Mouse (Mus musculus): Measurements from ENCODE around the gene Prrc2b. TPM values are rescaled to one million over a fixed set of nuclear protein-coding genes. Genes with fewer than 3 reads are reported as not detected.

Prrc2b gene
- polyA plus RNA-seq, 1 experiment from 2014 or later, result 76.2 TPM

GRCm38 (mm10) chr2:32275823-32276222 is 124.9 kb downstream of the Prrc2b start:
- H3K4me2 ChIP-seq (replicated peaks), result no peak overlapping the region
- no peak overlapping the region for H3K27ac ChIP-seq (replicated peaks)
- WGBS, result 88% methylated on average over 3 of the region's 3 CpGs
- H3K9me3 ChIP-seq, result no peaks in the 10 kb centered on the region
- H3K9ac ChIP-seq (replicated peaks), result no peak overlapping the region
- peaks cover 35% of the 10 kb centered on the region for H3K36me3 ChIP-seq
- H3K27me3 ChIP-seq, result no peaks in the 10 kb centered on the region
- H3K4me1 ChIP-seq, result no peaks in the 10 kb centered on the region
- ATAC-seq (replicated peaks), result no peak
- no peak overlapping the region for H3K4me3 ChIP-seq

GRCm38 (mm10) chr2:32282289-32282688 is 131.4 kb downstream of the Prrc2b start:
- no peak for ATAC-seq (replicated peaks)
- H3K36me3 ChIP-seq, result peaks cover 73% of the 10 kb centered on the region
- H3K27ac ChIP-seq (replicated peaks), result no peak overlapping the region
- no peaks in the 10 kb centered on the region for H3K9me3 ChIP-seq
- no peak overlapping the region for H3K9ac ChIP-seq (replicated peaks)
- 93% methylated on average over 2 of the region's 2 CpGs for WGBS
- H3K4me3 ChIP-seq, result no peak overlapping the region
- no peak overlapping the region for H3K4me2 ChIP-seq (replicated peaks)
- H3K4me1 ChIP-seq, result peaks cover 17% of the 10 kb centered on the region
- H3K27me3 ChIP-seq, result no peaks in the 10 kb centered on the region

GRCm38 (mm10) chr2:32282727-32283126 is 131.8 kb downstream of the Prrc2b start:
- peaks cover 18% of the 10 kb centered on the region for H3K4me1 ChIP-seq
- peaks cover 69% of the 10 kb centered on the region for H3K36me3 ChIP-seq
- no peak overlapping the region for H3K4me3 ChIP-seq
- no peaks in the 10 kb centered on the region for H3K27me3 ChIP-seq
- ATAC-seq (replicated peaks), result no peak
- no peak overlapping the region for H3K9ac ChIP-seq (replicated peaks)
- H3K9me3 ChIP-seq, result no peaks in the 10 kb centered on the region
- H3K4me2 ChIP-seq (replicated peaks), result no peak overlapping the region
- whole genome bisulfite sequencing, result 91% methylated on average over 1 of the region's 1 CpGs
- no peak overlapping the region for H3K27ac ChIP-seq (replicated peaks)

DNA sequence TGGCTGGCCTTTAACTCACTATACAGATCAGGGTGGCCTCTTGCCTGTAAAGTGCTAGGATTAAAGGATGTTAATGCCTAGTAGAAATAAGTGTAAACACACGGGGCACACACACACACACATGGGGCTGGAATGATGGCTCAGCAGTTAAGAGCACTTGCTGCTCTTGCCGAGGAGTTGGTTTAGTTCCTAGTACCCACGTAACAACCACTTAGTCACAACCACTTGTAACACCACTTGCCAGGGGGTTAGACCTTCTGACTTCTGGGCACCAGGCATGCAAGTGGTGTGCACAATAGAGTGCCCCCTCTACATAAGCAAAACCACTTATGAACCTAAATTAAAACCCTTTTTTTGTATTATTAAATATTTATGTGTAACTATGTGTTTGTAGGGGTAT is 133.1 kb downstream of the Prrc2b start:
- ATAC-seq (replicated peaks), result no peak
- WGBS, result 94% methylated on average over 3 of the region's 3 CpGs
- Histone ChIP-seq H3K9ac (replicated peaks) (no peak overlapping the region), H3K4me2 (replicated peaks) (no peak overlapping the region), H3K27ac (replicated peaks) (no peak overlapping the region), H3K4me1 (peaks cover 22% of the 10 kb centered on the region), H3K27me3 (no peaks in the 10 kb centered on the region), H3K4me3 (no peak overlapping the region), H3K36me3 (peaks cover 57% of the 10 kb centered on the region), H3K9me3 (no peaks in the 10 kb centered on the region)

Small RNA genes within 50 kb of the gene (microRNA-seq; reads per million reads assigned to microRNA genes)
- not detected for gene Gm27805

Other genes starting within 250 kb of the Prrc2b start
- gene Aif1l, start 200.9 kb upstream of the Prrc2b start, polyA plus RNA-seq (2015; fragmentation: Nextera tagmentation; extraction: Ambion mirVana), result 46.8 and 52.2 TPM in 2 replicates
- gene Nup214, start 176.6 kb upstream of the Prrc2b start, polyA plus RNA-seq (2015; fragmentation: Nextera tagmentation; extraction: Ambion mirVana), result 72.9 and 77.6 TPM in 2 replicates
- gene Fam78a, start 66.2 kb upstream of the Prrc2b start, polyA plus RNA-seq (2015; fragmentation: Nextera tagmentation; extraction: Ambion mirVana), result 0.46 and 0.54 TPM in 2 replicates
- 16.4 and 17.0 TPM in 2 replicates for gene Plpp7, start 55.6 kb upstream of the Prrc2b start, polyA plus RNA-seq (2015; fragmentation: Nextera tagmentation; extraction: Ambion mirVana)
- gene Pomt1, start 85.5 kb downstream of the Prrc2b start, polyA plus RNA-seq (2015; fragmentation: Nextera tagmentation; extraction: Ambion mirVana), result 29.9 and 34.5 TPM in 2 replicates
- gene Uck1, start 109.1 kb downstream of the Prrc2b start, polyA plus RNA-seq (2015; fragmentation: Nextera tagmentation; extraction: Ambion mirVana), result 91.5 and 95.3 TPM in 2 replicates
- 24.7 and 27.4 TPM in 2 replicates for gene Golga2, start 136.3 kb downstream of the Prrc2b start, polyA plus RNA-seq (2015; fragmentation: Nextera tagmentation; extraction: Ambion mirVana)
- 369 and 379 TPM in 2 replicates for gene Swi5, start 137.0 kb downstream of the Prrc2b start, polyA plus RNA-seq (2015; fragmentation: Nextera tagmentation; extraction: Ambion mirVana)
- gene Ciz1, start 201.2 kb downstream of the Prrc2b start, polyA plus RNA-seq (2015; fragmentation: Nextera tagmentation; extraction: Ambion mirVana), result 54.0 and 55.3 TPM in 2 replicates
- 23.7 and 29.1 TPM in 2 replicates for gene Dnm1, start 202.3 kb downstream of the Prrc2b start, polyA plus RNA-seq (2015; fragmentation: Nextera tagmentation; extraction: Ambion mirVana)
- gene 1110008P14Rik, start 230.9 kb downstream of the Prrc2b start, polyA plus RNA-seq (2015; fragmentation: Nextera tagmentation; extraction: Ambion mirVana), result 79.5 and 80.9 TPM in 2 replicates
- 0.51 and 0.63 TPM in 2 replicates for gene Lcn2, start 237.2 kb downstream of the Prrc2b start, polyA plus RNA-seq (2015; fragmentation: Nextera tagmentation; extraction: Ambion mirVana)
- 39.9 and 40.3 TPM in 2 replicates for gene Ptges2, start 244.8 kb downstream of the Prrc2b start, polyA plus RNA-seq (2015; fragmentation: Nextera tagmentation; extraction: Ambion mirVana)

All from forebrain, embryonic 15.5 days (tissue).